Mouse (Mus musculus) megakaryocyte, embryonic 14.5 days (primary cell): ENCODE data around the gene Fgfr2. TPM values are rescaled to one million over a fixed set of nuclear protein-coding genes. Genes with fewer than 3 reads are reported as not detected.

ENCODE experiments used
- H3K27me3 ChIP-seq: replicated peaks from 2 replicates; pipeline ENCODE3; 2012; ENCODE audit warnings: inconsistent platforms
- H3K36me3 ChIP-seq: replicated peaks from 2 replicates; pipeline ENCODE3; 2012; ENCODE audit warnings: low read length, inconsistent platforms, mixed read lengths
- H3K4me1 ChIP-seq: 2 replicates; pipeline ENCODE4 v1.6.1; 2012; ENCODE audit warnings: inconsistent platforms
- H3K4me3 ChIP-seq: replicated peaks from 2 replicates; pipeline ENCODE3; 2012; ENCODE audit warnings: moderate library complexity, mild to moderate bottlenecking, inconsistent platforms
- H3K9me3 ChIP-seq: 2 replicates; pipeline ENCODE4 v1.6.1; 2012; ENCODE audit warnings: inconsistent platforms
- FLI1 ChIP-seq: IDR thresholded peaks from 2 replicates; pipeline ENCODE4 v1.6.1; 2012; ENCODE audit warnings: low read length, inconsistent platforms, mixed read lengths
- GATA1 ChIP-seq: IDR thresholded peaks from 3 replicates; pipeline ENCODE4 v1.6.1; 2012; ENCODE audit warnings: mixed read lengths, low read length, inconsistent platforms, borderline replicate concordance
- polyA plus RNA-seq: library from polyadenylated mRNA; stranded (reverse); fragments of >175 nt; gene quantifications from 2 replicates; pipeline ENCODE4 v1.2.3, GENCODE M21; 2012; ENCODE audit warnings: low replicate concordance; ENCODE audit not compliant: insufficient read depth

The Fgfr2 gene
- polyA plus RNA-seq, 1 experiment, result 0.45 TPM

- H3K4me1 ChIP-seq, result peaks cover 13% of the 10 kb centered on the region
- peaks cover 9% of the 10 kb centered on the region for H3K9me3 ChIP-seq
- no peaks in the 10 kb centered on the region for H3K36me3 ChIP-seq
- TF ChIP-seq FLI1, result no peak
- no peak for TF ChIP-seq GATA1
- H3K4me3 ChIP-seq, result no peak overlapping the region
- peaks cover 25% of the 10 kb centered on the region for H3K27me3 ChIP-seq
Measured at GRCm38 (mm10) chr7:132281753-132282152, 841.4 kb downstream of the Fgfr2 start.

GRCm38 (mm10) chr7:132278658-132279057, 844.5 kb downstream of the Fgfr2 start:
- peaks cover 9% of the 10 kb centered on the region for H3K9me3 ChIP-seq
- TF ChIP-seq FLI1 (no peak), GATA1 (no peak)
- H3K4me1 ChIP-seq, result peaks cover 13% of the 10 kb centered on the region

DNA sequence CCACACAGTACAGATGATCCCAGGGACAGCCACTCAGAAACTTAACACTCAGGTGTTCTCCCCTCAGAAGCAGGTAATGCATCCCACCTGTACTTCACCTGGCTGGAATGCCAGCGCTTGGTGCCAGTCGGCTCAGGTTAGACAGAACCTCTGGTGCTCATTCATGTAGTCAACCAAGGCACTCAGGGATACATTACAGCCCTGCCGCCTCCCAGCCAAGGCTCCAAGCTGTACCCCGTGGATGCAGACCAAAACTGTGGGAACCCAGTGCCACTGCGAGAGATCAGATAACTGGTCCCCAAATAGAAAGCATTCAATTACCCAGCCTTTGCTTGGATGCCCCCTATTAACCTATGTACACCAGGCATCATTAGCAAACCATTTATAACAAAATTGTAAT, 846.9 kb downstream of the Fgfr2 start:
- peaks cover 14% of the 10 kb centered on the region for H3K9me3 ChIP-seq
- H3K4me1 ChIP-seq, result peaks cover 13% of the 10 kb centered on the region
- H3K27me3 ChIP-seq, result peaks cover 13% of the 10 kb centered on the region
- H3K4me3 ChIP-seq, result no peak overlapping the region
- H3K36me3 ChIP-seq, result no peaks in the 10 kb centered on the region
- no peak for TF ChIP-seq FLI1
- TF ChIP-seq GATA1, result no peak

More at GRCm38 (mm10) chr7:132278658-132279057, 844.5 kb downstream of the Fgfr2 start:
- Histone ChIP-seq H3K4me3 (no peak overlapping the region), H3K27me3 (peaks cover 19% of the 10 kb centered on the region), H3K36me3 (no peaks in the 10 kb centered on the region)

DNA sequence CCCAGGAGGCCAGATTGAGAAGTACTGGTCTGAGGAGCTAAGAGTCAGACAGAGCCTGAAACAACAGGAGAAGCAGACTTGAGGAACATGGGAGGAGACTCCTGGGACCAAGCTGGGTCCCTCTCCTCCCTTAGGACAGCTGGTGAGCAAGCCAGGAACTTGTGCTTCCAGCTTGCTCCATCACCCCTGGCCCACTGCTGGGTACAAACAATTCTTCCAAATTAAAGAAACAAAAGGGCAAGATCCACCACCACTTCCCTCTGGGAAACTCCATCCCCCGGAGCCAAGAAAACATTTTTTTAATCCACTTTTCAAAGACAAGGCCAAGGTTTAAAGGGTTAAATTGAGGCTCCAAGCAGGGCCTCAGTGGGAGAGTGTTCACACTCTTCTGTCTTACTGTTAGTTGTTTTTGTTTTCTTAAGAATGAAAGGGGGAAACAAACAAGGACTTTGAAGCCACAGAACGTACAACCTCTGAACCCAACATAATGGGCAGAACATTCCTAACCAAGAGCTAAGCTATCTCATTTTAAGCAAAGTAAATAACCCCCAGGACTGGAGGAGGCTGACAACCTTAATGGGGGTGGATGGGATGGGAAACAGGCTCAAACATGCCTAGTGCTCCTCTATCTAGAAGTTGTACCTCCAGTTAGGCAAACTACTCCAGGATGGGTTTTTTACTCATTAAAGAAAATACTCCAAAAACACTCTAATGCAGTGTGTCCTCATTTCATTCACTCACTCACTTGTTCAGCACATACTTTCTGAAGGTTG, 849.2 kb downstream of the Fgfr2 start:
- Histone ChIP-seq H3K4me1 (peaks cover 11% of the 10 kb centered on the region), H3K27me3 (peaks cover 10% of the 10 kb centered on the region), H3K36me3 (no peaks in the 10 kb centered on the region), H3K9me3 (peaks cover 13% of the 10 kb centered on the region), H3K4me3 (no peak overlapping the region)
- TF ChIP-seq GATA1 (no peak), FLI1 (no peak)

GRCm38 (mm10) chr7:132272984-132273383, 850.2 kb downstream of the Fgfr2 start:
- H3K4me1 ChIP-seq, result peaks cover 2% of the 10 kb centered on the region; the same call in 1 of the 2 replicates

DNA sequence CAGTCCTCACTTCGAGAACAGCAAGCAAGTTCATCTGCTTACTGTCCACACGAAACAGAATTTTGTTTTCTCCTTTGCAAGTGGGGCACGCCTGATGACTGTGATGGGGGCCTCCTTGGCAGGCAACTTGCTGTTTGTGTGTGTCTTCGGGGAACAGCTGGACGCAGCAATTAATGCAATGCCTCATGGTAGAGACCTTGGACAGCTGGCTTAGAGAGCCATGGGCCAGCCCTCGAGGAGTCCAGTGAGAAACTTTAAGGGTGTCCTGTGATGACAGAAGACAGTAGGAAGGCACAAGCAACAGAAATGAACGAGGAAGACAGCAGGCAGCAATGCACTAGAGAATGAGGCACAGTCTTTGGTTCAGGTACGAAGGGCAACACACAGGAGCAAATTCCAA, 852.8 kb downstream of the Fgfr2 start:
- TF ChIP-seq FLI1 (no peak), GATA1 (no peak)
- Histone ChIP-seq H3K4me1 (no peaks in the 10 kb centered on the region), H3K9me3 (peaks cover 12% of the 10 kb centered on the region)

More at GRCm38 (mm10) chr7:132272984-132273383, 850.2 kb downstream of the Fgfr2 start:
- Histone ChIP-seq H3K36me3 (no peaks in the 10 kb centered on the region), H3K27me3 (peaks cover 9% of the 10 kb centered on the region), H3K9me3 (peaks cover 12% of the 10 kb centered on the region), H3K4me3 (no peak overlapping the region)
- TF ChIP-seq FLI1 (no peak), GATA1 (no peak)

GRCm38 (mm10) chr7:132269661-132270060, 853.5 kb downstream of the Fgfr2 start:
- H3K36me3 ChIP-seq, result no peaks in the 10 kb centered on the region
- H3K9me3 ChIP-seq, result peaks cover 12% of the 10 kb centered on the region
- no peak overlapping the region for H3K4me3 ChIP-seq
- H3K27me3 ChIP-seq, result peaks cover 12% of the 10 kb centered on the region
- H3K4me1 ChIP-seq, result no peaks in the 10 kb centered on the region
- no peak for TF ChIP-seq FLI1
- no peak for TF ChIP-seq GATA1

More for the DNA sequence above, 852.8 kb downstream of the Fgfr2 start:
- Histone ChIP-seq H3K4me3 (no peak overlapping the region), H3K36me3 (no peaks in the 10 kb centered on the region), H3K27me3 (peaks cover 12% of the 10 kb centered on the region)

DNA sequence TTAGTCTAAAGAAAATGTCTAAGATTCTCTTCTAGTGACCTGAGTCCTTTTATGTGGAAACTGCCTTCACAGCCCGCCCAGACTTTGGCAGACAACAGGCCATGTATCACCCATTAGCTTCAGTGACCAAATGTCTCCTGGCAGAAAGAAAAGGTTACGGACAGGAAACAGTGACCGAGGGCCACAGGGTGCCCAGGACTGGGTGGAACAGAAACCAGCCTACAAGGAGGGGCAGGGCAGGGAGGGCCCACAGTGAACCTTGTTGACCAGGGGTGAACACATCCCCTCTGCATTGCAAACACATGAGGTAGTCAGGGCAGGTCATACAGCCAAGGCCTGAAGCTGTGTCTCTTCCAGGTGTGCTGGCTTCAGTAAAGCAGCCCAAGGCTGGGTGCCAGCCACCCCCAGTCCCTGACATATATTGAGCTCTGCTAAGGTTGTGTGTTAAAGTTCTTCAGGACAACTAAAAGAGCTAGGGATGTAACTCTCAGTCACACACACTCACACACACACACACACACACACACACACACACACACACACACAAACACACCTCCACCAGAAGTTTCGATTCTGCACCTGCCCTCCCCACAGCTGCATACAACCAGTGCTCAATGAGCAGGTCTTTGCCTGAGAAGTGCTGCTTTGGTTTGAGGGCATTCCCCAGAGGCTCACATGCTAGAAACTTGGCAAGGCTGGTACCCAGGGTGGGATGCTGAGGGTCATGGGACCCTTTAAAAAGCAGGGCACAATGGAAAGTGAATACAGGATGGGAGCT, 855.2 kb downstream of the Fgfr2 start:
- TF ChIP-seq FLI1 (no peak), GATA1 (no peak)
- Histone ChIP-seq H3K36me3 (no peaks in the 10 kb centered on the region), H3K9me3 (peaks cover 12% of the 10 kb centered on the region), H3K27me3 (peaks cover 12% of the 10 kb centered on the region), H3K4me1 (no peaks in the 10 kb centered on the region), H3K4me3 (no peak overlapping the region)

DNA sequence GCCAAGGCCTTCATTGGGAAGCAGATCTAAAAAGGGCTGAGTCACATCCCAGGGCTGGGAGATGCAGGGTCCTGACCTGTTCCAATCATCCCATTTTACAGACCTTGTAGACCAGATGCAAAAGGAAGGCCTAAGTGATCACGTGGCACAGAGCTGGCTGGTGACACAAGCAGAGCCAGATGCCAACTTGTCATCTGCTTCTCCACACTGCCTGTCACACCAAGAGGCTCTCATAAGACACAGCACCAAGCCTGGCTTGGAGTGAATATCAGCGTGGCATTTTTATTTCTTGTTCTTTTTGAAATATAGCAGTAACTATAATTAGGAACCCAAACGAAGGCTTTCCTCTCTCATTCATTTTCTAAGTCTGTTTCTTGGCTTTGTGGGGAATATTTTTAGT, 858.4 kb downstream of the Fgfr2 start:
- Histone ChIP-seq H3K4me1 (no peaks in the 10 kb centered on the region), H3K4me3 (no peak overlapping the region), H3K9me3 (no peaks in the 10 kb centered on the region), H3K27me3 (peaks cover 17% of the 10 kb centered on the region), H3K36me3 (no peaks in the 10 kb centered on the region)
- no peak for TF ChIP-seq FLI1
- no peak for TF ChIP-seq GATA1

DNA sequence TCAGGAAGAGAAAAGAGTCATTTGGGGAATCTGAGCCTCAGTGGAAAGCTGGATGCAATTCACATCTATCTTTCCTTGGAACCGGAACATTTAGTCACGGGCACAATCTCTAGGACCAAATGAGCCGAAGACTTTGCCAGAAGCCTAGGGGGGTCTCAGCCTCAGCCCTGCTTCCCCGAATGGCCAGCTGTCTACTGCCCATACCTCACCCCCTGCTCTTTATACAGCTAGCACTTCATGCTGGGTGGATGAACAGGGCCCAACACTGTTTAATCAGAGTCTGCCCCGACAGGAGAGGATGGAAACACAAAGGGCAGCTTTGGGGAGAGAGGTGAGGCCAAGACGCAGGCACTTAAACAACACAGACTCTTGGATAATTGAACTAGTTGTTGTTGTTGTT, 860.0 kb downstream of the Fgfr2 start:
- Histone ChIP-seq H3K36me3 (no peaks in the 10 kb centered on the region), H3K4me1 (no peaks in the 10 kb centered on the region), H3K9me3 (no peaks in the 10 kb centered on the region), H3K27me3 (peaks cover 16% of the 10 kb centered on the region), H3K4me3 (no peak overlapping the region)
- TF ChIP-seq FLI1 (no peak), GATA1 (no peak)
